Mouse (Mus musculus) thymus, postnatal 36 days (tissue): ENCODE results near the gene Adamts3.

Experiments
- DNase-seq, 2 experiments: peaks; one replicate each; pipeline ENCODE4 v3.0.0; 2022; ENCODE audit warnings: mixed read lengths in 2 of 2

Adamts3 gene

GRCm38 (mm10) chr5:89701241-89702007 is 181.7 kb downstream of the Adamts3 start:
- no peak for DNase-seq

- DNase-seq, result no peak
Measured at GRCm38 (mm10) chr5:89687826-89688225, 195.3 kb downstream of the Adamts3 start.

- DNase-seq, result no peak
Measured at GRCm38 (mm10) chr5:89679871-89680536, 203.1 kb downstream of the Adamts3 start.

GRCm38 (mm10) chr5:89678148-89678547 is 205.0 kb downstream of the Adamts3 start:
- no peak for DNase-seq

DNA sequence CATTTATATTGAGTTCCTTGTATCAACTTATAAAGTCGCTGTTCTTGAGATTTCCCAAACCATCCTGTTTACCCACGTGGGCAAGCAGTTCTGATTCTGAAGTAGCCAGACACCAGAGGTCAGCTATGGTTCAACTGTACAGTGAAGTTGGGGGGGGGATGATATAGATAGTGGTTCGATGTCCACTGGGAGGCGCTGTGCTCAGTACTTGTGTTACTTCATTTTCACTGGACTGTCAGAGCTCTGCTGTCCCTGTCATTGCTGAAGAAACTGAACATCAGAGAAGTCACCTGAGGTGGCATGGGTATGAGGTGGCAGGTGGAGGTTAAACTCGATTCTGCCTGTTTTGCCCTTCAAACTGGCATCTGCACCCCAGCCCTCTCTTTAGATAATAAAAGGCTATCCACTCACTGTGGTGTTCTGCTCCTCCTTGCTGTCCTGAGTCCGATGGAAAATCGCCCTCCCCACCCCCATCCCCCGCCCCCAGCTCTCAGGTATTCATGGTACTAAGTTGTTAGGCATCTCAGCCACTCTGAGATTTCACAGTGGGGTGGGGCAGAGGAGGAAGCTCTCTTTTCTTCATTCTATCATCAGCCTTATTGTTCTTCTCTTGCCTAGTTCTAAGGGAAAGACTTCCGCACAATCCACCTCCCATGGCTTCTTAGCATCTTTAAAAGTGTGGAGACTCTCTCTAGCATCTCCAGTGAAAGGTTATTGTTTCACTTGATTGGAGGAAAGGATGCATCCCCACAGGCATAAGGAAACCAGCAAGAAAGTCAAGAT is 208.9 kb downstream of the Adamts3 start:
- DNase-seq, result no peak

- no peak for DNase-seq
Measured at GRCm38 (mm10) chr5:89672950-89673349, 210.2 kb downstream of the Adamts3 start.

GRCm38 (mm10) chr5:89654327-89654726 is 228.8 kb downstream of the Adamts3 start:
- DNase-seq, result no peak

GRCm38 (mm10) chr5:89653862-89654261 is 229.3 kb downstream of the Adamts3 start:
- no peak for DNase-seq

GRCm38 (mm10) chr5:89646940-89647339 is 236.2 kb downstream of the Adamts3 start:
- DNase-seq, result no peak

- no peak for DNase-seq
Measured at GRCm38 (mm10) chr5:89635434-89635833, 247.7 kb downstream of the Adamts3 start.

- DNase-seq, result no peak
Measured at GRCm38 (mm10) chr5:89631599-89631998, 251.5 kb downstream of the Adamts3 start.
